Mouse (Mus musculus) spleen, adult 2 months (tissue): Measurements from ENCODE around the gene Traf3ip1. TPM values are rescaled to one million over a fixed set of nuclear protein-coding genes. Genes with fewer than 3 reads are reported as not detected.

Experiments used
- DNase-seq, 2 experiments: peaks; one replicate each; pipeline versions ENCODE4 v3.0.0 to v3.0.0-alpha.2; 2012 to 2021; ENCODE audit warnings: low spot score in 2 of 2, low read depth in 1 of 2
- H3K27ac ChIP-seq: fragments of 200-500 bp; 2 replicates; pipeline ENCODE4 v1.5.1; 2012; ENCODE audit warnings: low read length, inconsistent platforms; ENCODE audit not compliant: insufficient read depth
- H3K27me3 ChIP-seq: fragments of 200-500 bp; 2 replicates; pipeline ENCODE4 v1.6.1; 2012; ENCODE audit warnings: mild to moderate bottlenecking, moderate library complexity, low read length, inconsistent platforms; ENCODE audit not compliant: control insufficient read depth, insufficient read depth
- H3K36me3 ChIP-seq: fragments of 200-500 bp; 2 replicates; pipeline ENCODE4 v1.6.1; 2012; ENCODE audit warnings: mild to moderate bottlenecking, low read length, inconsistent platforms; ENCODE audit not compliant: control insufficient read depth, insufficient read depth
- H3K4me1 ChIP-seq: fragments of 200-500 bp; 2 replicates; pipeline ENCODE4 v1.6.1; 2011; ENCODE audit warnings: inconsistent platforms; ENCODE audit not compliant: control insufficient read depth, insufficient read depth, insufficient read length
- H3K4me3 ChIP-seq: fragments of 200-500 bp; 2 replicates; pipeline ENCODE4 v1.5.1; 2011; ENCODE audit warnings: mild to moderate bottlenecking, inconsistent platforms; ENCODE audit not compliant: insufficient read depth, insufficient read length; ENCODE audit errors: extremely low read depth
- CTCF ChIP-seq: fragments of 200-500 bp; IDR thresholded peaks from 2 replicates; pipeline ENCODE4 v1.5.1; 2011; ENCODE audit warnings: mild to moderate bottlenecking, inconsistent platforms; ENCODE audit not compliant: insufficient read depth, insufficient read length, insufficient replicate concordance; ENCODE audit errors: extremely low read depth
- POLR2A ChIP-seq: fragments of 200-500 bp; IDR thresholded peaks from 2 replicates; pipeline ENCODE4 v1.6.1; 2011; ENCODE audit warnings: low read depth, low read length, inconsistent platforms
- WGBS: fragments of 180-500 bp; shearing (Covaris S2); methylation state at CpG from one replicate; pipeline ENCODE4 v1.1.7; 2018; 5-methylcytosine and 5-hydroxymethylcytosine counted together
- polyA plus RNA-seq: library from polyadenylated mRNA; depleted of rRNA; stranded (reverse); fragments of >200 nt; gene quantifications from 2 replicates; pipeline ENCODE4 v1.2.3, GENCODE M21; 2012

Traf3ip1 gene
- polyA plus RNA-seq, 1 experiment: 3.9 TPM

GRCm38 (mm10) chr1:91451547-91452084 lies 42.8 kb upstream of the Traf3ip1 start:
- no peak overlapping the region for H3K27ac ChIP-seq
- peaks cover 7% of the 10 kb centered on the region for H3K36me3 ChIP-seq
- no peaks in the 10 kb centered on the region; the same call in 1 of the 2 replicates for H3K4me1 ChIP-seq
- DNase-seq: no peak
- WGBS: 51% methylated on average over 5 of the region's 5 CpGs
- H3K4me3 ChIP-seq: no peak overlapping the region
- no peaks in the 10 kb centered on the region for H3K27me3 ChIP-seq
- TF ChIP-seq POLR2A (no peak), CTCF (no peak)

GRCm38 (mm10) chr1:91453932-91454331 lies 40.5 kb upstream of the Traf3ip1 start:
- WGBS: 85% methylated on average over 9 of the region's 9 CpGs
- DNase-seq: no peak
- no peak overlapping the region for H3K4me3 ChIP-seq
- H3K27ac ChIP-seq: no peak overlapping the region
- no peak for TF ChIP-seq POLR2A
- no peak for TF ChIP-seq CTCF
- H3K4me1 ChIP-seq: no peaks in the 10 kb centered on the region; the same call in 1 of the 2 replicates
- H3K27me3 ChIP-seq: no peaks in the 10 kb centered on the region
- H3K36me3 ChIP-seq: peaks cover 1% of the 10 kb centered on the region

DNA sequence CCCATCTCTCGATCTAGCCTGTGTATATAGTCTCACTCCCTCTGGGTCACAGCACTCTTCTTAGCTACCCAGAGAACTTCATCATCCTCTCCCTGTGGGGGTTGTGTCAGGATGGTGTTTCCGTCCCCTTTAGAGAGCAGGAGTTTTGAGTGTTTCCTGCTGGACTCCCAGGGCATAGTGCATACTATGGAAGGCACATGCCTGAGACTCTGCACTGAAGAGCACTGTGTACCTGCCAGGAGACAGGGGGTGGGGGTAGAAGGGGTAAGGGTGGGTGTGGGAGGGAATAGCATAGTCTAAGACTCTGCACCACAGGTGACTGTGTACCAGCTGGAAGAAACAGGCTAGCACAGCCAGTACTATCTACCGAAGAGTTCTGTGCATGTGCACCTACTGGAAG lies 40.1 kb upstream of the Traf3ip1 start:
- H3K36me3 ChIP-seq: peaks cover under 1% of the 10 kb centered on the region; the same call in 1 of the 2 replicates
- no peak for DNase-seq
- TF ChIP-seq CTCF (no peak), POLR2A (no peak)
- no peaks in the 10 kb centered on the region for H3K27me3 ChIP-seq
- no peak overlapping the region for H3K27ac ChIP-seq
- 84% methylated on average over 3 of the region's 3 CpGs for whole genome bisulfite sequencing
- no peak overlapping the region for H3K4me3 ChIP-seq
- H3K4me1 ChIP-seq: no peaks in the 10 kb centered on the region; the same call in 1 of the 2 replicates

DNA sequence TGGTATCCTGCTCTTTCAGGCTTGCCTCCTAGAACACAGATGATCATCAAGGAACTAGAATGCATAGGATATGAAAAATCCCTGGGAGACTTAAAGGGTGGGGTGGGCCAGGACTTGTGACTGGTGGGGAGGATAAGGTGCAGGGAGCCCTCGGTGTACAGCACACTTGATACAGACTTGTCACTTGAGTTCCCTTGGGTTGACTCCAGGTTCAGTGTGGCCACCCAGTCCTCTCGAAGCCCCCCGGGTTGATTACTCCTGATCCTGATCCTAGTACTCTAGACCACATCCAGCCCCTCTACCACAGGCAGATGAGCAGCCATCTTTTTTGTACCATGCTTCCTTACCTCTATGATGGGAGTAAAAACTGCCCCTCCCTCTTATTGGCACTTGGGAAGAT lies 39.5 kb upstream of the Traf3ip1 start:
- no peak for TF ChIP-seq POLR2A
- no peak for TF ChIP-seq CTCF
- Histone ChIP-seq H3K4me3 (no peak overlapping the region), H3K27me3 (no peaks in the 10 kb centered on the region), H3K36me3 (no peaks in the 10 kb centered on the region), H3K27ac (no peak overlapping the region), H3K4me1 (peaks cover 3% of the 10 kb centered on the region; the same call in 1 of the 2 replicates)
- DNase-seq: no peak
- WGBS: 87% methylated on average over 3 of the region's 3 CpGs

DNA sequence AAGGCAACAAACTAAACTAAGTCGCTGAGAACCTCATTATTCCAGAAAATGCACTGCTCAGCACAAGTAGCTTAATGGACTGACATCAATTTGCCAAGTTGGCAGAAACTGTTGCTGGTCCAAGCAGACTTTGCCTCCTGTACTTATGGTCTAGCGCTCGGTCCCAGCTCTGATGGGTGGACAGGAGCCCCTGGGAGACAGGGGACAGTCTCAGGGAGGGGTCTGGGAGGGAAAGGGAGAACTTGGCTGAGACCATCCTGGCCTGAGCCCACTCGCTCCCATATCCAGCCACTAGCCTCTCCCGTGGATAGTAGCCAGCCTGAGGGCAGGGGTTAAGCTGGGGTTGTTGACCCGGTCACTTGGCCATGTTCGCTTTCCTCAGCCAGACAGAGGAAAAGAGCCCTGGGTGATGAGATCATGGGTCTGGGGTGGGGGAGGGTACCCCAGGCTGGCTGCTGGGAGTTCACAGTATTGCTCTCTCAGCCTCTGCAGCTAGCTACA lies 38.7 kb upstream of the Traf3ip1 start:
- Histone ChIP-seq H3K4me1 (peaks cover 6% of the 10 kb centered on the region; the same call in 1 of the 2 replicates), H3K27ac (0 out of 2 replicates have a peak overlapping the region, but pooled peaks have one; percentile 10), H3K4me3 (no peak overlapping the region), H3K27me3 (no peaks in the 10 kb centered on the region), H3K36me3 (no peaks in the 10 kb centered on the region)
- WGBS: 89% methylated on average over 7 of the region's 7 CpGs
- TF ChIP-seq CTCF: no peak
- no peak for TF ChIP-seq POLR2A
- peak in 1 of 2 experiments; percentile 17 for DNase-seq

- no peak for DNase-seq
- Histone ChIP-seq H3K27me3 (no peaks in the 10 kb centered on the region), H3K36me3 (no peaks in the 10 kb centered on the region), H3K4me1 (peaks cover 6% of the 10 kb centered on the region; the same call in 1 of the 2 replicates), H3K27ac (0 out of 2 replicates have a peak overlapping the region, but pooled peaks have one; percentile 10), H3K4me3 (no peak overlapping the region)
- TF ChIP-seq POLR2A (no peak), CTCF (no peak)
- WGBS: 33% methylated on average over 11 of the region's 11 CpGs
Observed at GRCm38 (mm10) chr1:91456301-91456801, 38.1 kb upstream of the Traf3ip1 start.

GRCm38 (mm10) chr1:91457116-91457515 lies 37.3 kb upstream of the Traf3ip1 start:
- no peaks in the 10 kb centered on the region for H3K27me3 ChIP-seq
- TF ChIP-seq POLR2A (no peak), CTCF (no peak)
- H3K36me3 ChIP-seq: no peaks in the 10 kb centered on the region
- H3K27ac ChIP-seq: no peak overlapping the region
- DNase-seq: no peak
- H3K4me1 ChIP-seq: peaks cover 6% of the 10 kb centered on the region; the same call in 1 of the 2 replicates
- no peak overlapping the region for H3K4me3 ChIP-seq
- 93% methylated on average over 4 of the region's 4 CpGs for WGBS
